Mouse (Mus musculus) lung, postnatal 10 days (tissue): Measurements from ENCODE around the gene Slc16a4.
A peak's percentile ranks its signal among the peaks of the same experiment; 100 is the strongest.

Source experiments
- DNase-seq: peaks from one replicate; pipeline ENCODE4 v3.0.0; 2021

The Slc16a4 gene

GRCm38 (mm10) chr3:107290764-107291381, at the start of gene Slc16a4:
Gene Slc16a4 (plus strand): TSS chr3:107291230.
- DNase-seq, result peak; percentile 61

GRCm38 (mm10) chr3:107241389-107242094, 49.5 kb upstream of the Slc16a4 start:
- no peak for DNase-seq

- no peak for DNase-seq
Observed at GRCm38 (mm10) chr3:107246876-107247275, 44.2 kb upstream of the Slc16a4 start.

GRCm38 (mm10) chr3:107249042-107249441, 42.0 kb upstream of the Slc16a4 start:
- DNase-seq, result no peak

- peak; percentile 22 for DNase-seq
Observed at GRCm38 (mm10) chr3:107250320-107250719, 40.7 kb upstream of the Slc16a4 start.

GRCm38 (mm10) chr3:107252035-107252434, 39.0 kb upstream of the Slc16a4 start:
- DNase-seq, result peak; percentile 54

- no peak for DNase-seq
Observed at GRCm38 (mm10) chr3:107253925-107254324, 37.1 kb upstream of the Slc16a4 start.

- no peak for DNase-seq
Observed at GRCm38 (mm10) chr3:107255992-107256391, 35.0 kb upstream of the Slc16a4 start.

- DNase-seq, result no peak
Observed at GRCm38 (mm10) chr3:107256724-107257123, 34.3 kb upstream of the Slc16a4 start.

GRCm38 (mm10) chr3:107257924-107258323, 33.1 kb upstream of the Slc16a4 start:
- no peak for DNase-seq

GRCm38 (mm10) chr3:107260956-107261850, 29.8 kb upstream of the Slc16a4 start:
- DNase-seq, result no peak

- peak; percentile 49 for DNase-seq
Observed at GRCm38 (mm10) chr3:107261851-107262165, 29.2 kb upstream of the Slc16a4 start.

GRCm38 (mm10) chr3:107266814-107267345, 24.1 kb upstream of the Slc16a4 start:
- no peak for DNase-seq

GRCm38 (mm10) chr3:107272433-107272832, 18.6 kb upstream of the Slc16a4 start:
- no peak for DNase-seq

- DNase-seq, result peak; percentile 75
Observed at GRCm38 (mm10) chr3:107273820-107274219, 17.2 kb upstream of the Slc16a4 start.

GRCm38 (mm10) chr3:107275351-107275750, 15.7 kb upstream of the Slc16a4 start:
- no peak for DNase-seq

GRCm38 (mm10) chr3:107275996-107276395, 15.0 kb upstream of the Slc16a4 start:
- DNase-seq, result no peak

GRCm38 (mm10) chr3:107276626-107277025, 14.4 kb upstream of the Slc16a4 start:
- no peak for DNase-seq

GRCm38 (mm10) chr3:107278479-107279269, 12.4 kb upstream of the Slc16a4 start, which contains the start of gene Lamtor5:
Gene Lamtor5 (plus strand): TSS chr3:107278858.
- DNase-seq, result peak; percentile 93

GRCm38 (mm10) chr3:107286123-107286522, 4.9 kb upstream of the Slc16a4 start:
- no peak for DNase-seq

GRCm38 (mm10) chr3:107287346-107287745, 3.7 kb upstream of the Slc16a4 start:
- DNase-seq, result no peak

GRCm38 (mm10) chr3:107295672-107296360, 4.8 kb downstream of the Slc16a4 start:
- DNase-seq, result no peak
